Mouse (Mus musculus): ENCODE results near the gene Mybpc2. TPM values are rescaled to one million over a fixed set of nuclear protein-coding genes. Genes with fewer than 3 reads are reported as not detected.

Mybpc2 gene
- polyA plus RNA-seq, 1 experiment from 2014 or later: 0.18 TPM

DNA sequence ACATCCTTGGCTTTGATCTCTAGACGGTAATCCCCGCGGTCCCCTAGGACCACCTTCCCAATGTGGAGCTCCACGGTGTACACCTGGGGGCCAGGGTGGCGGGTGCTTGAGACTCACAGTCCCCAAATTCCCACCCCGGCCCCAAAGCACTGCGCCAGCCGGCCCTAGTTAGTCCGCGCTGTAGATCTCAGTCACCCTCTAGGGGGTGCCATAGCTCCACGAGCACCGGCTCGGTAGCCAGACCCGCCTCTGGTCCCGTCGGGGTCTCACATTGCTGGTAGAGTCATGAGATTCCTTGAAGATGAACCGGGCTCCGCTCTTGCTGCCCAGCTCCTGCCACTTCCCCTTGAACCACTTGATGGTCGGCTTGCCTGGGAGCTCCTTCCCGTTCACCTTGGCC is 2.7 kb downstream of the Mybpc2 start:
- H3K27me3 ChIP-seq (ENCODE audit: control insufficient read depth, insufficient read depth, low read length): peaks cover 25% of the 10 kb centered on the region
- no peak overlapping the region for H3K27ac ChIP-seq (ENCODE audit: low read depth, low read length)
- no peaks in the 10 kb centered on the region for H3K9me3 ChIP-seq (ENCODE audit: control insufficient read depth, low read length)
- H3K9ac ChIP-seq (ENCODE audit: low read depth, low read length): no peak overlapping the region
- no peak for ATAC-seq (ENCODE audit: low FRiP score, low TSS enrichment)
- peak overlapping the region; percentile 31 for H3K4me2 ChIP-seq (replicated peaks; ENCODE audit: low read depth, low read length)
- H3K36me3 ChIP-seq (ENCODE audit: control insufficient read depth, insufficient read depth, low read length): no peaks in the 10 kb centered on the region
- H3K4me3 ChIP-seq (ENCODE audit: low read length): no peak overlapping the region
- 3% methylated on average over 20 of the region's 20 CpGs for WGBS
- H3K4me1 ChIP-seq (ENCODE audit: control insufficient read depth, insufficient read depth, low read length): no peaks in the 10 kb centered on the region; the same call in 1 of the 2 replicates

DNA sequence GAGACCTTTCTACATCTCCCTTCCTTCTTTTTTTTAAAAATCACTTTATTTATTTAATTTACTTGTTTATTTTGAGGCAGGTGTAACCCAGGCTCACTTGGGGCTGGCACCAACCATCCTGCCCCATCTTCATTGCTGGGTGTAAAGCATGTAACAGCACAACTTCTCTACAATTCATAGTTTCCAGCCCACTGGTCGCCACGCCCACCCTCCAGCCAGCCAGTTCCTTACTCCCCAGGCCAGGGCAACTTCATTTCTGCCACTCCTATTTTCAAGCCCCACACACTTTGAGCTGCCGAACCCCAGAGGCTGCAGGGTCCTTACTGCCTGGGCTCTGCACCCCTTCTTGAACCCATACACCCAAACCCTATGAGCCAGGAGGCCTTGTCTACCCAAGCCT is 3.5 kb downstream of the Mybpc2 start:
- Histone ChIP-seq H3K4me2 (replicated peaks; ENCODE audit: low read depth, low read length) (no peak overlapping the region), H3K36me3 (ENCODE audit: control insufficient read depth, insufficient read depth, low read length) (no peaks in the 10 kb centered on the region), H3K4me1 (ENCODE audit: control insufficient read depth, insufficient read depth, low read length) (no peaks in the 10 kb centered on the region; the same call in 1 of the 2 replicates), H3K27ac (ENCODE audit: low read depth, low read length) (no peak overlapping the region), H3K4me3 (ENCODE audit: low read length) (no peak overlapping the region), H3K27me3 (ENCODE audit: control insufficient read depth, insufficient read depth, low read length) (peaks cover 25% of the 10 kb centered on the region), H3K9me3 (ENCODE audit: control insufficient read depth, low read length) (no peaks in the 10 kb centered on the region), H3K9ac (ENCODE audit: low read depth, low read length) (no peak overlapping the region)
- 73% methylated on average over 3 of the region's 3 CpGs for WGBS
- ATAC-seq (ENCODE audit: low FRiP score, low TSS enrichment): no peak

DNA sequence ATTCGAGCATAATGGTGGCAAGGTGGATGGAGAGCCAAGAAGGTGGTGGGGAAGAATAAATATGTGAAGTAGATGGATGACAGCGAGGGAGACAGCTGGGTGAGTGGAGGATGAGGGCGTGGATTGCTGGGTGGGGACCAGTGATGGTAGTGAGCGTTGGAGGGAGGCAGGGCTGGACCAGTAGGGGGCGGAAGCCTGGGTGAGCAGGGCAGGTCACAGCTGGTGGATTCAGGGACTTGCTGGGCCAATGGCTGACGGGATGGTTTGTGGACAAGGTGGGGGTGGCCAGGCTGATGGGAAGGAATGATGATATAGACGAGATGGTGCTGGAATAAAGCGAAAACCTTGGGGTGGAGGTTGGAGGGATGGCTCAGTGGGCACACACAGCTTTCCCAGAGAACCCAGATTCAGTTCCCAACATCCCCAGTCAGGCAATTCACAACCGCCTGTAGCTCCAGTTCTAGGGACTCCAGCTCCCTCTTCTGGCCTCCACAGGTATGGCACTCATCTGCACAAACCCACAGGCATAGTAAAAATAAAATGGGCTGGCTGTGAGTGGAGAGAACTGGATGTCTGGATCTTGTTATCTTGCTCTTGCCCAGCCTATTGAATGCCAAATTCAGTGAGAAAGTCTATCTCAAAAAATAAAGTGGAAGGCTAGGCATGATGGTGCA is 5.1 kb downstream of the Mybpc2 start:
- no peak overlapping the region for H3K27ac ChIP-seq (ENCODE audit: low read depth, low read length)
- H3K4me1 ChIP-seq (ENCODE audit: control insufficient read depth, insufficient read depth, low read length): no peaks in the 10 kb centered on the region
- H3K36me3 ChIP-seq (ENCODE audit: control insufficient read depth, insufficient read depth, low read length): no peaks in the 10 kb centered on the region
- peaks cover 21% of the 10 kb centered on the region for H3K27me3 ChIP-seq (ENCODE audit: control insufficient read depth, insufficient read depth, low read length)
- H3K4me3 ChIP-seq (ENCODE audit: low read length): no peak overlapping the region
- WGBS: 69% methylated on average over 9 of the region's 9 CpGs
- H3K9me3 ChIP-seq (ENCODE audit: control insufficient read depth, low read length): no peaks in the 10 kb centered on the region
- no peak for ATAC-seq (ENCODE audit: low FRiP score, low TSS enrichment)
- H3K4me2 ChIP-seq (replicated peaks; ENCODE audit: low read depth, low read length): no peak overlapping the region
- H3K9ac ChIP-seq (ENCODE audit: low read depth, low read length): no peak overlapping the region

DNA sequence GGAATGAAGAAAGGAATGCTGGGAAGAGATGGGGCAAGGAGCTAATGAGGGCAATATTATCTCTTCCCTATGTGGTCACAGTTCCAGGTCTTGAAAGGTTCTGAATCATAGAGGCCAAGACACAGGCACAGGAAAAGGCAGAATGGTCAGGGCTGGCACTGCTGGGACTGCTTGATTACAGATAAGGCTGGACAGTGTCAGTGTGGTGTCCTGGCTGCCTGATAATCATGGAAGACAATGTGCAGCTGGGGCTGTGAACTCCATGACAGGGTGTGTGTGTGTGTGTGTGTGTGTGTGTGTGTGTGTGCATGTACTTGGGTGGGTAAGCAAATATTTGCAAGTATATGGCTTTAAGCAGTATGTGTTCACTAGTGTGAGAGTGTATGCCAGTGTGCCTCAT is 17.0 kb downstream of the Mybpc2 start:
- no peaks in the 10 kb centered on the region for H3K4me1 ChIP-seq (ENCODE audit: control insufficient read depth, insufficient read depth, low read length)
- H3K27ac ChIP-seq (ENCODE audit: low read depth, low read length): no peak overlapping the region

DNA sequence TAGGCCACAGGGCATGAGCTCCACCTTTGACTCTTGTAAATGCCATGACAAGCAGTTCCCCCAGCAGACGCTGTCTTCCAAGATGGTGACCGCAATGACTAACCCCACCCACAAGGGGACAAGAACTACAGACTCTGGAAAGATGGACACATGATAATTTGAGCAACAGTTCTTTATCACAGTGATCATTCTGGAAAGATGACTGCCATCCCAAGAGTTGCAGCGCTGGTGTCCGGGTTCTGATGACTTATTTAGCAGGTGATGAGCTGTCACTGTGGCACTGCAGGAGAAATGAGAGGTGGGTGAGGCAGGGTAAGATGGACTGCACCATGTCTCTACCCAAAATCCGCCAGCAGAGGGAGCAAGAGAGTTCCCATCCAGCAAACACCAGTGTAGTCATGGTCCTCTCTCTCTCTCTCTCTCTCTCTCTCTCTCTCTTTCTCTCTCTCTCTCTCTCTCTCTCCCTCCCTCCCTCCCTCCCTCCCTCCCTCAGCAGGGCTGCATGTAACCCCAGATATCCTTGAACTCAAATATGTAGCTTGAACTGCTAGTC is 22.8 kb downstream of the Mybpc2 start:
- Histone ChIP-seq H3K4me1 (ENCODE audit: control insufficient read depth, insufficient read depth, low read length) (no peaks in the 10 kb centered on the region; the same call in 1 of the 2 replicates), H3K4me2 (replicated peaks; ENCODE audit: low read depth, low read length) (no peak overlapping the region), H3K27ac (ENCODE audit: low read depth, low read length) (no peak overlapping the region), H3K9me3 (ENCODE audit: control insufficient read depth, low read length) (no peaks in the 10 kb centered on the region), H3K4me3 (ENCODE audit: low read length) (no peak overlapping the region), H3K9ac (ENCODE audit: low read depth, low read length) (no peak overlapping the region), H3K36me3 (ENCODE audit: control insufficient read depth, insufficient read depth, low read length) (no peaks in the 10 kb centered on the region), H3K27me3 (ENCODE audit: control insufficient read depth, insufficient read depth, low read length) (no peaks in the 10 kb centered on the region)
- no peak; the same call in 1 of the 2 replicates for ATAC-seq (ENCODE audit: low FRiP score, low TSS enrichment)
- 46% methylated on average over 5 of the region's 5 CpGs for WGBS

More for the DNA sequence above, 17.0 kb downstream of the Mybpc2 start:
- Histone ChIP-seq H3K36me3 (ENCODE audit: control insufficient read depth, insufficient read depth, low read length) (no peaks in the 10 kb centered on the region), H3K4me3 (ENCODE audit: low read length) (no peak overlapping the region), H3K9ac (ENCODE audit: low read depth, low read length) (no peak overlapping the region), H3K9me3 (ENCODE audit: control insufficient read depth, low read length) (0 out of 2 replicates have a peak, but pooled peaks cover under 1% of the 10 kb centered on the region), H3K4me2 (replicated peaks; ENCODE audit: low read depth, low read length) (no peak overlapping the region), H3K27me3 (ENCODE audit: control insufficient read depth, insufficient read depth, low read length) (no peaks in the 10 kb centered on the region; the same call in 1 of the 2 replicates)
- ATAC-seq (ENCODE audit: low FRiP score, low TSS enrichment): no peak

DNA sequence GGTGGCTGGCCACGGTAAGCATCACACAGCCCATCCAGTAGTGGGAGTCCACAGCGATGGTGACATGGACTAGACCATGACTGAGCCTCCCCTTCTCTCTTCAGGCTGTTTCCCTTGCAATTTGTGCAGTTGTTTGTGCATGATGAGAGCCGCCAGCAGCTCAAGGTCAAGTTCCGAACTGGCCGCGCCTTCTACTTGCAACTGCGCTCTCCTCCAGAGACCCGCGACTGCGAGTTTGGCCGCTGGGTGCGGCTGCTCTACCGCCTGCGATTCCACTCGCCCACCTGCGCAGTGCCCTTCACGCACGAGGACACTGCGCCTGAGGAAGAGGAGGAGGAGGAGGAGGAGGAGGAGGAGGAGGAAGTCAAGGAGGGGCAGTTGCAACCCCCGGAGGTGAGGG is 24.4 kb downstream of the Mybpc2 start:
- no peak overlapping the region for H3K9ac ChIP-seq (ENCODE audit: low read depth, low read length)
- no peaks in the 10 kb centered on the region for H3K9me3 ChIP-seq (ENCODE audit: control insufficient read depth, low read length)
- H3K27ac ChIP-seq (ENCODE audit: low read depth, low read length): no peak overlapping the region
- H3K4me2 ChIP-seq (replicated peaks; ENCODE audit: low read depth, low read length): no peak overlapping the region
- no peak for ATAC-seq (ENCODE audit: low FRiP score, low TSS enrichment)
- H3K4me1 ChIP-seq (ENCODE audit: control insufficient read depth, insufficient read depth, low read length): peaks cover 5% of the 10 kb centered on the region; the same call in 1 of the 2 replicates
- H3K27me3 ChIP-seq (ENCODE audit: control insufficient read depth, insufficient read depth, low read length): no peaks in the 10 kb centered on the region
- no peak overlapping the region for H3K4me3 ChIP-seq (ENCODE audit: low read length)
- 58% methylated on average over 20 of the region's 20 CpGs for WGBS
- H3K36me3 ChIP-seq (ENCODE audit: control insufficient read depth, insufficient read depth, low read length): no peaks in the 10 kb centered on the region

DNA sequence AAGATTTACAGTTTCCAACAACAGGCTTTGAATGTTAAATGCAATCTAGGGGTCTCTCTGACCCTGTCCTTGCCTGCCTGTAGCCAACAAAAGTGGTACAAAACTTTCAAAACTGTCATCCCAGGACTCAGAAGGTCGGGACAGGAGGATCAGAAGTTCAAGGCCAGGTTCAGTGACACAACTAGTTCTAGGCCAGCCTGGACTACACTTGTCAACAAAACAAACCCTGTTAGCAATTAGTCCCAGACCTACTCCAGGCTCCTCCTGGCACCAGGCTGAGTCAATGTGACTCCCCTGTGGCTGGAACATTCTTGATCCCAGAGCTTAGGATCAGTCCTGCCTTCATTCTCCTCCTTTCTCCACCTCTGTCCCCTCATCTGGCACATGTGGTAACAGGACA is 25.5 kb downstream of the Mybpc2 start:
- Histone ChIP-seq H3K27me3 (ENCODE audit: control insufficient read depth, insufficient read depth, low read length) (no peaks in the 10 kb centered on the region), H3K27ac (ENCODE audit: low read depth, low read length) (no peak overlapping the region), H3K9me3 (ENCODE audit: control insufficient read depth, low read length) (no peaks in the 10 kb centered on the region), H3K36me3 (ENCODE audit: control insufficient read depth, insufficient read depth, low read length) (no peaks in the 10 kb centered on the region), H3K4me3 (ENCODE audit: low read length) (no peak overlapping the region), H3K4me2 (replicated peaks; ENCODE audit: low read depth, low read length) (no peak overlapping the region), H3K4me1 (ENCODE audit: control insufficient read depth, insufficient read depth, low read length) (peaks cover 5% of the 10 kb centered on the region; the same call in 1 of the 2 replicates), H3K9ac (ENCODE audit: low read depth, low read length) (no peak overlapping the region)
- no peak for ATAC-seq (ENCODE audit: low FRiP score, low TSS enrichment)
- WGBS: 64% methylated on average over 1 of the region's 1 CpGs

DNA sequence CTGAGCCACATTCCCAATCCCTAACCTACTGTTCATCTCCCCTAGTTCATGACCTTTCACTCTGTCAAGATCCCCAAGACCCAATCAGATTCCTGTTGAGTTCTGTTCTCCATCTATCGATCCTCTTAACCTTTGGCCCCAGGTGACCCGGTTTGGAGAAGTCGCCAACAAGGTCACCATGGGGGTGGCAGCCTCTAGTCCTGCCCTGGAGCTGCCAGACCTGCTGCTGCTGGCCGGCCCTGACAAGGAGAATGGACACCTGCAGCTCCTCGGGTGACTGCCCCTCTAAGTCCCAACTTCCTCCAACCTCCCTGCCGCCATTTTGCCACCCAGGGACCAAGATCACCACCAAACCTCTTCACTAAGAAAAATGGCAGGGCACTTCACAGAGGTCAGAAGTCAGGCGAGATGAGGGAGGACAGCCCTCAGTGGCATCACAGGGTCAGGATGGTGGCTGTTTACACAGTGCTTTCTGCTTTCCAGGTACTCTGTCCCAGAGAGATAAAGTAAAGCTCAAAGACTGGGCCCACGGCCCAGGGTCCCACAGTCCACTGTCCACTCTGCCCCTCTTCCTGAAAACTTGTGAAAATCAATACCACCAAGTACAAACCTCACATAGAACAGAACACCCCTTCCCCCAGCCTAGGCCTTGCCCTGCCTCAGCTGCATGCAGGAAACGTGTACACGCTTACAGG is 26.9 kb downstream of the Mybpc2 start:
- 83% methylated on average over 10 of the region's 10 CpGs for WGBS
- no peak for ATAC-seq (ENCODE audit: low FRiP score, low TSS enrichment)
- no peak overlapping the region for H3K9ac ChIP-seq (ENCODE audit: low read depth, low read length)

DNA sequence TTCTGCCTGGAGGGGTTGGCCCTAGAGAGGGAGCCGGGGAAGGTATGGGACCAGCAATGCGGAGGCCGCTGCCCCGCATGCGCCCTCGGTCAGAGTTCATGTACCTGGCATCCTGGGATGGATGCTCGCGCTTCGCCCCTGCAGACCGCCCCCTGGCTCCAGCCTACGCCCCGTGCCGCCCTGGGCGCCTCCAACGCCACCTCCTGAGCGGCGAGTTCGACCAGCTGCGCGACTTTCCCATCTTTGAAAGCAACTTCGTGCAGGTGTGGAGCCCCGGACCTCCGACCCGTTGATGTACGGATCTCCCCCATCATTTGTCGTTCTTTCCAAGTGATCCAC is 27.7 kb downstream of the Mybpc2 start:
- Histone ChIP-seq H3K9ac (ENCODE audit: low read depth, low read length) (peak overlapping the region; percentile 67), H3K36me3 (ENCODE audit: control insufficient read depth, insufficient read depth, low read length) (peaks cover 16% of the 10 kb centered on the region), H3K27me3 (ENCODE audit: control insufficient read depth, insufficient read depth, low read length) (no peaks in the 10 kb centered on the region), H3K9me3 (ENCODE audit: control insufficient read depth, low read length) (no peaks in the 10 kb centered on the region), H3K27ac (ENCODE audit: low read depth, low read length) (peak overlapping the region; percentile 76; the same call in 1 of the 2 replicates), H3K4me3 (ENCODE audit: low read length) (peak overlapping the region; percentile 79), H3K4me1 (ENCODE audit: control insufficient read depth, insufficient read depth, low read length) (peaks cover 5% of the 10 kb centered on the region; the same call in 1 of the 2 replicates), H3K4me2 (replicated peaks; ENCODE audit: low read depth, low read length) (peak overlapping the region; percentile 60)
- ATAC-seq (ENCODE audit: low FRiP score, low TSS enrichment): no peak
- under 1% methylated on average over 26 of the region's 26 CpGs for WGBS

More for the DNA sequence above, 26.9 kb downstream of the Mybpc2 start:
- no peak overlapping the region for H3K27ac ChIP-seq (ENCODE audit: low read depth, low read length)
- H3K9me3 ChIP-seq (ENCODE audit: control insufficient read depth, low read length): no peaks in the 10 kb centered on the region
- peaks cover 8% of the 10 kb centered on the region for H3K36me3 ChIP-seq (ENCODE audit: control insufficient read depth, insufficient read depth, low read length)
- H3K4me3 ChIP-seq (ENCODE audit: low read length): peak overlapping the region; percentile 79
- no peaks in the 10 kb centered on the region for H3K27me3 ChIP-seq (ENCODE audit: control insufficient read depth, insufficient read depth, low read length)
- peak overlapping the region; percentile 60 for H3K4me2 ChIP-seq (replicated peaks; ENCODE audit: low read depth, low read length)
- peaks cover 5% of the 10 kb centered on the region; the same call in 1 of the 2 replicates for H3K4me1 ChIP-seq (ENCODE audit: control insufficient read depth, insufficient read depth, low read length)
